Mouse (Mus musculus): ENCODE data around the gene Pigl. TPM values are rescaled to one million over a fixed set of nuclear protein-coding genes. Genes with fewer than 3 reads are reported as not detected.
"Not testable (repeated sequence)": the region's sequence is repeated elsewhere in the genome, so short reads cannot be mapped to it uniquely, and the experiment has no call there.

Pigl gene
- total RNA-seq, 2 experiments from 2014 or later: 7.2 to 10.0 TPM

- DNase-seq: not testable (repeated sequence)
Observed at GRCm38 (mm10) chr11:62467289-62467688, 9.0 kb downstream of the Pigl start.

- no peak for DNase-seq
Observed at GRCm38 (mm10) chr11:62470451-62470850, 12.2 kb downstream of the Pigl start.

DNA sequence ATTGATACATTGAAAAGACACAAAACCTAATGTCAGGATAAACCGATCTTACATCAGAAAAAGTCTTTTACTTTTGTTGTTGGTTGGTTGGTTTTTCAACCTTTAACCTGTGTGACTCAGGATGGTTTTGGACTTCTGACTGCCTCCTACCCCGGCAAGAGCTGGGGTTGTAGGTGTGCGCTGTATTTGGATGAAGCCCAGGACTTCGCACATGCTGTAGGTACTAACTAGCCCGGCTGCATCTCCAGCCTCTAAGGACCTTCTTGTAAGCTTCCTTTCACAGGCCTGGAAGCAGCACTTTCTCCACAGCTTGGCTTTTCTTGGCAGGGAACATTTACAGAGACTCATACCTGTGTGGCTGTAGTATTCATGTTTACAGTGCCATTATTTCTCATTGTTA is 15.3 kb downstream of the Pigl start:
- no peak for DNase-seq

DNA sequence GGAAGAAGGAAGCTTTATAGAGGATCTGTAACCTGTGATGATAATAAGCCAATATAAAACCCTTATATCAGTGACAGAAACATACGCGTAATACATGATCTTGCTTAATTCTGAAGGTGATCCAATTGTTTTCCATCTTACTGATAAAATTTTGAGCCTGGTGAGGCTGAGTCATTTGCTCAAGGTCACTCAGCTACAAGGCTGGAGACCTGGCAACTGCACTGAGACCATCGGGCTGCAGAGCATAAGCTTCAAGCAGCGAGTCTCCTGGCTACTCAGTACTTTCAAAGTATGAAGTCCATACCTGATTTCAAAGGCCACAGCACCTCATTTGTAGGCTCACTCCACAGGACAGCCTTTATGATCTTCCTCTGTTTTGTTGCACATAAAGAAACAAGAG is 17.9 kb downstream of the Pigl start:
- DNase-seq: peak; percentile 74 to 75

DNA sequence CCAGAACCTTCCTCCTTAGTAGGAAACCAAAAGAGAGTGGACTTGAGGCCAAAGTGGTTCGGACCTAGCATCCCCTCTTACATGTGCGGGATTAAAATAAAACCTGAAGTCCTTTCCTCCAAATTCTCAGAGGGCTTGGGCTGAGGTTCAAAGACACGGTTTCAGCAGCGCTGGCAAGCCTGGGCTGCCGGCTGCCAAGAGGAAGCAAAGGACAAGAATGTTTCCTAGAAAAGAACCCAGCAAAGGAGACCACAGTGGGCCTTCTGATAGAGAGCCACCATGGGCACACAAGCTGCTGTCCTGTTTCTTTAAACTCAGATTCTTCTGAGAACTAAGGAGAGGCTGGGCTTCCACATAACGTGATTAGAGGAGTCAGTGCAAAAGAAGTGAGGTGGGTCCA is 20.7 kb downstream of the Pigl start:
- peak in 1 of 2 experiments; percentile 53 for DNase-seq

DNA sequence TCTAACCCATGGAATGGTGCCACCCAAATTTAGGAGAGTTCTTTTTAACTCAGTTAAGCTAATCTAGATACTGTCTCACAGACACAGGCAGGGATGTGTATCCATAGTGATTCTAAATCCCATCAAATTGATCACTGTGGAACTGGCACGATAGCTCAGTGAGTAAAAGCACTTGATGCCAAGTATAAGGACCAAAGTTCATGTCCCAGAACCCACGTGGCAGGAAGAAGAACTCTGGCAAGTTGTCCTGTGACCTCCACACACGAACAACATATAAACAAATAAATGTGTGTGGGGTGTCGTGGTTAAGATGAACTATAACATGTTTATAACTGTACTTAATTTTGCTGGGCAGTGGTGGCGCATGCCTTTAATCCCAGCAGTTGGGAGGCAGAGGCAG is 21.3 kb downstream of the Pigl start:
- DNase-seq: no peak

DNA sequence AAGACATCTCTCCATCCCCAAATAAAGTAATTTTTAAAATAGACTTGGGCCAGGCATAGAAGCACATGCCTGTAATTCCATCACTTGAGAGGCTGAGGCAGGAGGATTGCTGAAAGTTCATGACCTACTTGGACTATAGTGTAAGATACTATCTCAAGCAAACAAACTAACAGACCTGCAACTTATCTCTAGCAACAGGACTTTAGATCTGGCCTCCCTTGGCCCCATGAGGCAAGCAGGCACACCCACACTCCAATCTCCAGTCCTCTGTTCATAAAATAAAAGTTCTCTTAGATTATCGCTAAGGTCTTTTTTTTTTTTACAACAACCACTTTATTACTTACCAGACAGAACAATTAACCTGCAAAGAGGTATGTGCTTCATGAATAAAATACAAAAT is 28.7 kb downstream of the Pigl start:
- no peak for DNase-seq

- no peak for DNase-seq
Observed at GRCm38 (mm10) chr11:62487540-62488350, 29.5 kb downstream of the Pigl start.

GRCm38 (mm10) chr11:62493701-62494100 is 35.4 kb downstream of the Pigl start:
- DNase-seq: no peak

- peak; percentile 46 to 74 for DNase-seq
Observed at GRCm38 (mm10) chr11:62494754-62495275, 36.6 kb downstream of the Pigl start.

GRCm38 (mm10) chr11:62495276-62495801 is 37.1 kb downstream of the Pigl start:
- DNase-seq: peak; percentile 59 to 68

DNA sequence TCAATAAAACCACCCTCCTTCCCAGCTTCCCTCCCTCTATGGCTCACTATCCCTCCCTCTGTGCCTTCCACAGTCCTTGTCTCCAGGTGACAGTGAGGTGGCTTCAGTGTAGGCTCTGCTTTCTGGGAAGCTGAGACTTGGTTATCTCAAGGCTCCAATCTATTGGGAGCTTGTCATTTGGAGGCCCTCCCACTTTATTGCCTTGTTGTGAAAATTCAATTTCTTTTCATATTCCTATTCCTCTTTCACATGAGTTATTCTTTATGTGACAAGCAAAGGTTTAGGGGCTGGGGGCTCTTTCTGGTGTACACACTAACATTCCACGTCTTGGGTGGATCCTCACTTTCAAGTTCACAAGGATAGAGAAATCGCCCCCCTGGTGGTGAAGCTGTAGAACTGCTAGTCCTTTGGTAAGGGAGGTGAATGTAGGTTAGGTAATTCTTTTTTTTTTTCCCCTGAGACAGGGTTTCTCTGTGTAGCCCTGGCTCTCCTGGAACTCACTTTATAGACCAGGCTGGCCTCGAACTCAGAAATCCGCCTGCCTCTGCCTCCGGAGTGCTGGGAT is 38.0 kb downstream of the Pigl start:
- DNase-seq: peak; percentile 16 to 68

- DNase-seq: no peak
Observed at GRCm38 (mm10) chr11:62497181-62497580, 38.9 kb downstream of the Pigl start.

DNA sequence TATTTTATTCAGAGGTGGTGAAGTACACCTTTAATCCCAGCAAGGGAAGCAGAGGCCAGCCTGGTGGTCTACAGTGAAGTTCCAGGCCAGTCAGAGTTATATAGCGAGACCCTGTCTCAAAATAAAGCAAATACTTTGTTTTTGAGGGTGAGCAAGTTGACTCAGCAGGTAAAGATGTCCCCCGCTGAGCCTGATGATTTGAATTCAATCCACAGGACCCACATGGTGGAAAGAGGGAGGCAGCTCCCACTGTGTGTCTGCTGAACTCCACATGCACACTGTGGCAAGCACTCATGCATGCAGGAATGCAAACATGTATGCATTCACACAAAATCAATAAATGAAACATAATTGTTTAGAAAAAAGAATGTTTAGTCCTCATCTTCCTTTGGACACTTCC is 40.5 kb downstream of the Pigl start:
- no peak for DNase-seq

DNA sequence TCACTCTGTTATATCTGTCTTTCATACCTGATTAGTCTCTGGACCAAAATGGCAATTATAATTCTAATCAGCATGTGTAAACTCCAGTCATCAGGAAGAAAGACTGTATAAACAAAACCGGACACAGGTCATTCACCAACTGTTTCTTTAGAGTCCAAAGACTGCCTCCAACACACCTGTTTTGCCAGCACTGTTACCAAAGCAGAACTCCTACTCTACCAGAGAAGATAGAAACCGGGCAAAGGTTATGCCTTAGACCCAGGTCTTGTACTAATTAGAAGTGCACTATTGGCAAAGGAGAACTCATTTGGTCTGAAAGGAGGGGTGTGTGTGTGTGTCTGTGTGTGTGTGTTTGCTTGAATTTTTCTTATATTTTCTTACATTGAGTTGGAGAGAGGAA is 42.3 kb downstream of the Pigl start:
- DNase-seq: no peak

- no peak for DNase-seq
Observed at GRCm38 (mm10) chr11:62507683-62508082, 49.4 kb downstream of the Pigl start.

- not testable (repeated sequence) for DNase-seq
Observed at GRCm38 (mm10) chr11:62508365-62508764, 50.1 kb downstream of the Pigl start.

DNA sequence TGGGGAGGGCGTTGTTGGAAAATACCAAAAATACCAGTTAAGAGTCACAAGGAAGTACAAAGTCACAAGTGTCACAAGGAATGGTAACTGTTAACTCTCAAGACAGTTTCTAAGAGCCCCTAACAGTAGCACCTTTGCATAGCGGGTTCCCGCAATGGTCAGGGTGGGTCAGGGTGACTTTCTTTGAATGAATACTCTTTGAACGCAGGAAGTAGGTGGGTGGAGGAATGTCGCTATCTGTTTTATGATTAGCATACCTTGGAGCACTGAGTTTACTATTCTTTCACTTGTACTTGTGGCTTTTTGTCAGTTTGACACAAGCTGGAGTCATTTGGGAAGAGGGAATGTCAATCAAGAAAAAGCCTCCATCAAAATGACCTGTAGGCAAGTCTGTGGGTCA is 50.6 kb downstream of the Pigl start:
- DNase-seq: not testable (repeated sequence)

DNA sequence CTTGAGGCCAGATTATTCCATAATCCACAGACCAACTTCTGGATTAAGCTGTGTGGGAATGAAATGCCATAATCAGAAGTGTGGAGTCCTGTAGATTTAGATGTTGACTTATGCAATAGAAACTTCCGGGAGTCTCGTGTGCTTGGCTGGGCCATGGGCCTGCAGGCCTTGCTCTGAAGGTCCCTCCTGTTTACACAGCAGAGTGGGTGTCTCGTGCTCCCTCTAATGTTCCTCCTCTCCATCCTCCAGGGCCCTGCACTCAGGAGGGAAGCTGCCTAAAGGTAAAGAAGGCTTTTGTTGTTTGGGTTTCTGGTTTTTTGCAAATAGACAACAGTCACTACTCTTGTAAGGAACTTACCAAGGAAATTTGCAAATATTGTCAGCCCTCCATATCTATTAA is 51.3 kb downstream of the Pigl start:
- DNase-seq: no peak

- no peak for DNase-seq
Observed at GRCm38 (mm10) chr11:62510956-62511355, 52.7 kb downstream of the Pigl start.

- DNase-seq: no peak
Observed at GRCm38 (mm10) chr11:62511444-62512202, 53.4 kb downstream of the Pigl start.

DNA sequence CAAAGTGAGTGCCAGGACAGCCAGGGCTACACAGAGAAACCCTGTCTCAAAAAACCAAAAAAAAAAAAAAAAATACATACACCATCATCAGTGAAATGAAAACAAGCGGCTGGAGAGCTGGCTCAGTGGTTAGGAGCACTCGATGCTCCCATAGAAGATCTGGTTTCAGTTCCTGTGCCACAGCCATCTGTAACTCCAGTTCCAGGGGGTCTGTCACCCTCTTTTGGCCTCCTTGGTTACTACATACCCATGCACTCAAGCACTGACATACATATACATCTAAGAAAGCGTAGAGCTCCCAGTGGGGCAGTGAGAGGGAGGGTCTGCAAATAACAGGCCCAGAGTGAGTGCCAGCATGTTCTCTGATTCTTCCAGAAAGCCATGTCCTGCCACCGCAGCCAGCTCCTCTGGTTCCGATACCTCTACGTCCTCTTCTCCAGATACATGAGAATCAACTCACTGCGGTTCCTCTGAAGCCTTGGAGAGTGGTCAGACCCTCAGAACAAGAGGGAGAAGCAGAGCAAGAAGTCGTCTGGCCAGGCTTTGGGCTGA is 54.3 kb downstream of the Pigl start:
- DNase-seq: no peak

All from adrenal gland, postnatal 36 days (tissue).